Mouse (Mus musculus) heart, postnatal 25 days (tissue): ENCODE measurements around the gene Mat2b. TPM values are rescaled to one million over a fixed set of nuclear protein-coding genes. Genes with fewer than 3 reads are reported as not detected.

Experiments used
- DNase-seq: peaks from one replicate; pipeline ENCODE4 v3.0.0; 2022; ENCODE audit warnings: low spot score
- intact Hi-C: fragments of 180-260 bp; cut with DNase I; formaldehyde crosslinking; loops from one replicate; pipeline ENCODE4 v1.15.1; 2025
- total RNA-seq, 2 experiments: library from RNA; stranded (reverse); gene quantifications; 2 replicates each; pipeline ENCODE4 v1.2.3; 2021

Mat2b gene
- total RNA-seq, 2 experiments from 2014 or later = 98.4 to 101 TPM

DNA sequence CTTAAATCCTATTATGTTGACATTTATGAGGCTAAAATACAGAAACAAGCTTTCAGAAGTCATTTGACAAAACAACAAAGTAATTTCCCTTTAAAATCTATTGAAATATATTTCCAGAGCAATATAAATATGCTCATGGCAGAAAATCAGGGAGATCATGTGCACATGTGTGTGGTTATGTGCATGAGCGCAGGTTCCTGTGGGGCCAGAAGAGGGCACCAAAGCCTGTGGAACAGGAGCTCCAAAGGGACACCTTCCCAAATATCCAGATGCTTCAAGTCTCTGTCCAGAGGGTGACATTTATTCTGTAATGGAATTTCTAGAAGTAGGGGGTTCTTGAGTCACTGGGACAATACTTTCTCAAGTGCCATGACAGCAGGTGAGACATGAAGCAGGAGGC lies 17.8 kb downstream of the Mat2b start:
- no peak for DNase-seq
- intact Hi-C loops = loop anchor here (5.0 kb wide), 1 partner anchor 85 kb away; no protein-coding TSS in a partner anchor

DNA sequence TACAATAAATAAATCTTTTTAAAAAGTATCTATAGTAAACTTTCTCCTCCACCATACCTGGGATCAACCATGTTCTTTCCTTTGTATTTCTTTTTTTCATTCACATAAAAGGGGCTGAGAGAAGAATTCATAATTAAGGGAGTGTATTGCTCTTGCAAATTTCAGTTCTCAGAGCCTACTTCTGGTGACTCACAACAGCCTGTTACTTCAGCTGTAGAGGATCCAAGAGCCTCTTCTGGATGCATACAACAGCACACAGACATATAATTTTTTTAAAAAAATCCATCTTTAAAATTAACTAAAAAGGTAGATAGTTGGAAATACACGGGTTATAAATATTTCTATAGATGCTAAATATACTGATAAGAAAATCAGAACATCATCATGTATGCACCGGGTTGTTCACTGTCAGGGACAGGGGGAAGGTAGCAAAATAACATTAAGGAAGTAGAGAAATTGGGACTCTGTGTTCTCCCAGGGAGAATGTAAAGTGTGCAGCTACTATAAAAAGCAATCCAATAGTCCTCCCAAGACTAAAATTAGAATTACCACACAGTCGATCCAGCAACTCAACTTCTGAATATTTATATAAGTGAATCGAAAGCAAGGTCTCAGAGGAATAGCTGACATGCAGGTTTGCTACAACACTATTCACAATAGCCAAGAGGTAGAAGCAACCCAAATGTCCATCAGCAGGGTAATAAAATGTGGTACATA lies 19.8 kb downstream of the Mat2b start:
- intact Hi-C loops = loop anchor here (5.0 kb wide), 1 partner anchor 87 kb away; no protein-coding TSS in a partner anchor
- DNase-seq = no peak

DNA sequence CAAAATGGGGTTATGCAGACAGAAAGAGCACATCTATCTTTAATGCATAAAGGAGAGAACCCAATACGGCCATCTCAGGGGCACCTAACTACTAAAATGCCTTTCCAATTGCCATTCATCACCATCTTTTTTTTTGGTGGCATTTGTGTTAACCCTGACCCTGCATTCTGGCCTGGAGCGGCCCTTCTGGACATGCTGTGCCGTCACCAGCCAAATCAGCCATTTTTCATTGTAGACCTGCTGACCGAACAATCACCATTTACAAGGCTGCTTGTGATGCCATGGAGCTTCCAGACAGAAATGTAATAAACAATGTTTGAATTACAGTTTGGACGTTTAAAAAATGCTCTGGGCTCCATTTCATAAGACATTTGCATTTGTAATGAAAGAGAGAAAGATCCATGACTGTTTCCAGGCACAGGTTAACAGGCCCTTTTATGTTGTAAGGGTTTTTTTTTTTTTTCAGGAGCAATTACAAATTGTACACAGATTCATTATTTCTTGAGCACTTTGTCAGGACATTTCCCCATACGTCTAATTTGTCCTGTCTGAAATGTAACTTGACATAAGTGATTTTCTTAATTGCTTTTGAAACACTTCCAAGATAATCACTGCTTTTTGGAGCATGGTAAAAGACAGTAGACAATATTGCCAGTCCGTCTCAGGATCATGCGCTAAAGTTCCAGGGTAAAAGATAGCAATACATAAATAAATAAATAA lies 45.1 kb downstream of the Mat2b start:
- intact Hi-C loops = no loop called here
- DNase-seq = no peak

DNA sequence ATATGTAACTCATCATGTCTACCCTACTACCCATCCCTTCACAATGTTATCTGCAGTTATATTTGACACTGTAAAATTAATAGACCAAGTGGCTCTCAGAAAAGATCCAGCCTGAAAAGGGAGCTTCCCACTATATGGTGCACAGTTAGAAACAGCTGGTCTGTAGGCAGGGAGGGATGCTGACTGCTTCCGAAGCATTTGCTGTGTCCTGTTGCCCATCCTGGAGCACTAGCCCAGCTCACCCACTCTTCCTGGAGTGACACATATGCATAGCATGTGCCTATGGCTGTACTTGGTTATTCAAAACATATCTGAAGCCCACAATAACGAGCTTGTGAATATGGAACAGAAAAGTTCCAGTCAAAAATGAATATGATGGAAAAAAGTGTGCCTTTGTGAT lies 47.8 kb downstream of the Mat2b start:
- DNase-seq = no peak
- intact Hi-C loops = no loop called here

Other genes with a start within 250 kb of the Mat2b start
- under 1 TPM; 0.36 to 0.44 TPM for gene Hmmr, start 38.2 kb upstream of the Mat2b start, total RNA-seq
- gene Nudcd2, start 38.5 kb upstream of the Mat2b start, total RNA-seq = 10 to 100 TPM; 13.2 to 16.2 TPM
- 100 to 1,000 TPM; 440 to 448 TPM for gene Ccng1, start 60.1 kb upstream of the Mat2b start, total RNA-seq